Mouse (Mus musculus) midbrain, embryonic 10.5 days (tissue): ENCODE measurements around the gene Brwd3. TPM values are rescaled to one million over a fixed set of nuclear protein-coding genes. Genes with fewer than 3 reads are reported as not detected.

Source experiments
- DNase-seq: peaks from one replicate; pipeline ENCODE4 v3.0.0-alpha.2; 2017; ENCODE audit warnings: low spot score
- H3K27ac ChIP-seq: fragments of 300-500 bp; sonication (generic); replicated peaks from 2 replicates; pipeline ENCODE4 v1.5.1; 2016; ENCODE audit warnings: mild to moderate bottlenecking
- H3K27me3 ChIP-seq: fragments of 300-500 bp; sonication (generic); 2 replicates; pipeline ENCODE4 v1.6.1; 2016; ENCODE audit warnings: low read depth, mild to moderate bottlenecking; ENCODE audit not compliant: poor library complexity, severe bottlenecking
- H3K36me3 ChIP-seq: fragments of 300-500 bp; sonication (generic); 2 replicates; pipeline ENCODE4 v1.6.1; 2016; ENCODE audit warnings: mild to moderate bottlenecking, moderate library complexity
- H3K4me1 ChIP-seq: fragments of 300-500 bp; sonication (generic); 2 replicates; pipeline ENCODE4 v1.6.1; 2016
- H3K4me3 ChIP-seq: fragments of 300-500 bp; sonication (generic); 2 replicates; pipeline ENCODE4 v1.5.1; 2016; ENCODE audit warnings: mild to moderate bottlenecking, moderate library complexity
- H3K9me3 ChIP-seq: fragments of 300-500 bp; sonication (generic); replicated peaks from 2 replicates; pipeline ENCODE4 v1.6.1; 2016; ENCODE audit warnings: mild to moderate bottlenecking
- WGBS: fragments of 180-500 bp; shearing (Covaris S2); methylation state at CpG from one replicate; pipeline ENCODE4 v1.1.7; 2016; 5-methylcytosine and 5-hydroxymethylcytosine counted together
- polyA plus RNA-seq: library from polyadenylated mRNA; unstranded; fragments of >200 nt; fragmentation: Nextera tagmentation; extraction: Ambion mirVana; gene quantifications from 2 replicates; pipeline ENCODE4 v1.2.1, GENCODE M21; 2016

The Brwd3 gene
- polyA plus RNA-seq: 2.8 and 3.4 TPM in 2 replicates

DNA sequence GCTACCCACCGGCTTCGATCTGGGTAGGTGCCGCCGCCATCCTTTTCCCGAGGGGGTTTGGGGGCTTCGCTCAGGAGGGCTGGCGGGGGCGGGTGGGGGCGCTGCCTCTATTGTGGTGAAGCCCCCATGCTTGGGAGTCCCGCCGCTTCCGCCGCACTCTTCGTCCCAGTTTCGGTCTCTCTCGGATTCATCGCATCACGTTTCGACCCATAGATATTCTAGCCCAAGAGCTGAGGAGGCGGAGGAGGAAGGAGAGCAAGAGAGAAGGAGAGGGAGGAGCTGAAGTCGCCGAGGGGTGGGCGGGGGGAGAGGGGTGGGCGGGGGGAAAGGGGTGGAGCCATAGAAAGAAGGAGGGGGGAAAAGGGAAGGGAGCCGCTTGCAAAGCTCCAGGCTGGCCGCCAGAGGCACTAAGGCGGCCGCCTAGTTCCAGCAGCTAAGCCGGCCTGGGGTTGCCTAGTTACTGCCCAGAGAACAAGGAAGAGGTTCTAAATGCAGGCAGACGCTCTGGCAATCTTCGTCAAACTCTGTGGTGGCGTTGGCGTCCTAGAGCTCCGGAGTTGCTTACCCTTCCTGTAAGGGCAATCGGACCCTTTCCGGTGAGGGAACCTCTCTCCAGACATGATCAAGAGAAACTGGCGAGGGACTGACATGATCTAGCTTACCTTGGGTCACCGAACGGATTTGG, at the start of gene Brwd3:
TSS of gene Brwd3 (minus strand) at position 283 of the 685 bp plus-strand sequence.
- H3K4me3 ChIP-seq: peak within 1 kb of the TSS; percentile 65
- H3K4me1 ChIP-seq: no peaks in the 10 kb centered on the region
- H3K9me3 ChIP-seq: no peaks in the 10 kb centered on the region
- H3K36me3 ChIP-seq: no peaks in the 10 kb centered on the region
- no peaks in the 10 kb centered on the region for H3K27me3 ChIP-seq
- 18% methylated on average over 35 of the region's 39 CpGs for WGBS
- H3K27ac ChIP-seq: peak within 1 kb of the TSS; percentile 90
- DNase-seq: peak; percentile 83

DNA sequence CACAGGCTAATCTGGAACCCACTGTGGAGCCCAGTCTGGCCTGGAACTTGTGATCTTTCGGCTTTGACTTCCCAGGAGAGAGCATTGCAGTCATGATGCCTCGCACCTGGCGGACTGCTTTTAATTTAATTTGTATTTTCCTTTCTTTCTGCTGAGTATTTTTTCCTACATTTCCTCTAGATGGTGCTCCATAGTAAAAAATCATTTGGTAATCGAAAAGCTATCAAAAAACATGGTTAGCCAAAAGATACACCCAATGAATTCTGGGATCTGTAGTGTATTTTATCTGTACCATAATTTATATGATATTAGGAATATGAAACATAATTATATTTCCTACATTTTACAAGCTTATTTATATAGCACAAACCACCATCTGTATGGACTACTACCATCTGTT, 28.5 kb upstream of the Brwd3 start:
- no peaks in the 10 kb centered on the region for H3K36me3 ChIP-seq

DNA sequence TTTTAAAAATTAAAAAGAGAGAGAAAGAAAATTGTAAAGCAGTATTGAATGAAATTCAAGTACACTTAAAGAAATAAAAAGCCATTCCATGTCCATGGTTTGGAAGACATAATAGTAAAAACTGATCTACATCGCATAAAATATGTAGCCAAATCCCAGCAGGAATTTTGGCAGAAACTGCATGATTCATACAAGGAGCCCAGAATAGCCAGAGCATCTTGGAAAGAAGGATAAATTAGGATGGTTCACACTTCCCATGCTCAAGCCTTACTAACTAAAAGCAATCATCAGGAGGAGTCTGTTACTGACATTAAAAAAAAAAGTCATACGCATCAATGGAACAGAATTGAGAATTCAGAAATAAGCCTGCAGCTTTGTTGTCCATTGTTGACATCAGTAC, 8.5 kb upstream of the Brwd3 start:
- no peaks in the 10 kb centered on the region for H3K4me1 ChIP-seq
- no peak overlapping the region for H3K4me3 ChIP-seq
- H3K36me3 ChIP-seq: no peaks in the 10 kb centered on the region
- no peak overlapping the region for H3K27ac ChIP-seq
- WGBS: 92% methylated on average over 2 of the region's 2 CpGs
- H3K27me3 ChIP-seq: no peaks in the 10 kb centered on the region
- H3K9me3 ChIP-seq: no peaks in the 10 kb centered on the region
- no peak for DNase-seq

More for the DNA sequence above, 28.5 kb upstream of the Brwd3 start:
- Histone ChIP-seq H3K27ac (no peak overlapping the region), H3K9me3 (no peaks in the 10 kb centered on the region), H3K4me1 (no peaks in the 10 kb centered on the region), H3K27me3 (no peaks in the 10 kb centered on the region), H3K4me3 (no peak overlapping the region)
- DNase-seq: no peak
- 82% methylated on average over 4 of the region's 4 CpGs for WGBS

DNA sequence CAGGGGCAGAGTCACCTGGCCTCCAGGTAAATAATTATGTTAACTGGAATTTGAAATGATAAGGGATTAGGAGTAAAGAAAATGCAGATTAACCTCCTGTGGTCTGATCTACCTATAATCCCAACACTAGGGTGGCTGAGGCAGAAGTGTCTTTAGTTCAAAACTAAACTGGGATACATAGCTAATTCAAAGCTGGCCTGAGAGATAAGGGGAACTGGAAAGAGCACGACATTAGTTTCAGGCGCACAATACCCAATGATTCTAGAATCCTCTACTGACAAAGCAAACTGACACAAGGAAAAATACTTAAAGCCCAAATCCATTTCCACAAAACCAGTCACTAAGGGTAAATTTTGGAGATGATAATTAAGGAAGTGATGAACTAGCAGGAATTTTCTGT, 2.2 kb upstream of the Brwd3 start:
- WGBS: 93% methylated on average over 2 of the region's 2 CpGs
- H3K27me3 ChIP-seq: no peaks in the 10 kb centered on the region

DNA sequence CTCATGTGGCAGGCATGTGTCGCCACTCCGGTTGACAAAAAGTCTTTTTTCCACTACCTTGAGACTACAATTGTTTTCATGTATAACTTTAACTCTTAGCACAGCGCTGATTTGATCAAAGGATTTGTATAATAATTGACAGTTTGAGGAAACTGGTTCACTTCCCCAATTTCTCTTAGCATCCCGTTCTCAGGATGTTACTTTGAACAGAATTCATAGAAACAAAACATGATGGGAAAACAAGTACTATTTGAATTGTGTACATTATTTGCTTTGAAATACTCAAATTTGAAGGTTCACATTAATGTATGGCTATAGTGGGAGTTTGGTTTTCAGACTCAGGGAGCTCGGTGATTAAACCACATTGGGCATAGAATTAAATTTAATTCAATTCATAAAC, 1.1 kb upstream of the Brwd3 start:
- Histone ChIP-seq H3K27me3 (no peaks in the 10 kb centered on the region), H3K27ac (no peak overlapping the region), H3K4me1 (no peaks in the 10 kb centered on the region), H3K4me3 (peak overlapping the region; percentile 65), H3K36me3 (no peaks in the 10 kb centered on the region), H3K9me3 (no peaks in the 10 kb centered on the region)
- 79% methylated on average over 5 of the region's 5 CpGs for WGBS
- DNase-seq: no peak

More for the DNA sequence above, 2.2 kb upstream of the Brwd3 start:
- H3K36me3 ChIP-seq: no peaks in the 10 kb centered on the region
- H3K9me3 ChIP-seq: no peaks in the 10 kb centered on the region
- no peak overlapping the region for H3K27ac ChIP-seq
- no peak for DNase-seq
- no peak overlapping the region for H3K4me3 ChIP-seq
- H3K4me1 ChIP-seq: no peaks in the 10 kb centered on the region

DNA sequence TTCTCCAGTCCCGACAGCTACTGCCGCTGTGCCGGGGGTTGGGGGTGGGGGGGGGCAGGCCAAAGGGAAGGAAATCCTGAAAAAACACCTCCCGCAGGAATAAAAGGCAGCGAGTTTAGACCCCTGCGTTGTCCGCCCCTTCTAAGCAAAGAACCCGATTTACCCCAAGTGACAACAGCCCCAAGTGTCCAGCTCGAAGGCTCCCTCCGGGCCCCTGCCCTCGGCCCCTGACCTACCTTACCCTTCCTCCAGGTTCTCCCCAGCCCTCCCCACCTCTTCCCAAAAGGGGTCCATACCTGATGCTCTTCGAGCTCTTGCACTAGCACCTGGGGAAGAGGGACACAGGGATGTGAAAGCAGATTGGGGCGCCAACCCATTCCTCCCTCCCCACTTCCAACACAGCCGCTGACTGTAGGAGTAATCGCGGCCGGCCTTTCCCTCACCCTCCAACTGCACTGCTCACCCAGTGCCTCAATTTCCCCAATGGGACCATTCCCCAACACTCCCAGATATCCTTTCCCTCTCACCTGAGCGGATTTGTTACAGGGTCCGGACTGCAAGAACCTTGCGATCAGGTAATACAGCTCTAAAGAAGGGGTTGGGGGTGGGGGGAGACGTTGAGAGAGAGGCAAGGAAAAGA, 671 bp downstream of the Brwd3 start:
- H3K4me1 ChIP-seq: no peaks in the 10 kb centered on the region
- 29% methylated on average over 21 of the region's 21 CpGs for WGBS
- H3K27me3 ChIP-seq: no peaks in the 10 kb centered on the region
- peak; percentile 31 for DNase-seq
- H3K36me3 ChIP-seq: no peaks in the 10 kb centered on the region
- H3K27ac ChIP-seq: peak overlapping the region; percentile 90
- no peaks in the 10 kb centered on the region for H3K9me3 ChIP-seq
- peak overlapping the region; percentile 65 for H3K4me3 ChIP-seq

DNA sequence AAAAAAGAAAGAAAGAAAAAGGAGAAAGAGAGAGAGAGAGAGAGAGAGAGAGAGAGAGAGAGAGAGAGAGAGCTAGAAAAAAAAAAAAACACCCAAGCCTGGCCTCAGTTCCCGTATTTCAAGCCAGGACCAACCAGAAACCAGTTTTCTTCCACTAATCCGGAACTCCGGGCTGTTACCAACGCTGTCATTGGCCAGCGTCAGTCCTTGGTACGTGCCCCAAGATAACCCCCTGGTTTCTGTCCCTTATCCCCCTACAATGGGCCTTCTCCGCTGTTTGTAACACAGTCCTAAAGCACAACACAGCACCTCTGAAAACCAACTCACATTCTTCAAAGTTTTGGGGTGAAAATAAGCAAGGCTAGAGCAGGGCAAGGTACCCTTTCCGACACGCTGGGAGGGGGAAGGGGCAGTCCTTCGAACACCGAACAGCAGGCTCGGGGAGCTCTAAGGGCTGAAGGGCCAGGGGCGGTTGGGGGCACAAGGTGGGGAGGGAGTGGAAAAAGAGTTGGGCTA, 1.4 kb downstream of the Brwd3 start:
- Histone ChIP-seq H3K36me3 (no peaks in the 10 kb centered on the region), H3K9me3 (no peaks in the 10 kb centered on the region), H3K4me3 (peak overlapping the region; percentile 65), H3K4me1 (no peaks in the 10 kb centered on the region), H3K27me3 (no peaks in the 10 kb centered on the region), H3K27ac (peak overlapping the region; percentile 90)
- DNase-seq: peak; percentile 77
- 20% methylated on average over 13 of the region's 13 CpGs for WGBS

DNA sequence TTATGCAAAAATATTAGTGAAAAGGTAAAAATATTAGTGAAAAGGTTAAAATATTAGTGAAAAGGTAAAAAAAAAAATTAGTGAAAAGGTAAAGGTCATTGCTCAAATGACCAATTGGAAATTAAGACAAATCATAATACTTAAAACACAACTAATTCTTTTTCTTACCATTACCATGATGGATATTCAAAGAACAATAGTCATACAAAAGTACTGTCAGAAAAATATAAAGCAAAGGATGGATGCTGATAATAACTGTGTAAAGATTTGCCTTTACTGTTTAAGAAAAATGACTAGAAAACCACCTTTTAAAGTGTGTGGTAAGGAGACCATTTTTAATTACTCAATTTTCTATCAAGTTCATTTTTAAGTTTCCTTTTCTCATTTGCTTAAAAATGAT, 2.9 kb downstream of the Brwd3 start:
- Histone ChIP-seq H3K4me3 (no peak overlapping the region), H3K9me3 (no peaks in the 10 kb centered on the region), H3K27ac (no peak overlapping the region)

DNA sequence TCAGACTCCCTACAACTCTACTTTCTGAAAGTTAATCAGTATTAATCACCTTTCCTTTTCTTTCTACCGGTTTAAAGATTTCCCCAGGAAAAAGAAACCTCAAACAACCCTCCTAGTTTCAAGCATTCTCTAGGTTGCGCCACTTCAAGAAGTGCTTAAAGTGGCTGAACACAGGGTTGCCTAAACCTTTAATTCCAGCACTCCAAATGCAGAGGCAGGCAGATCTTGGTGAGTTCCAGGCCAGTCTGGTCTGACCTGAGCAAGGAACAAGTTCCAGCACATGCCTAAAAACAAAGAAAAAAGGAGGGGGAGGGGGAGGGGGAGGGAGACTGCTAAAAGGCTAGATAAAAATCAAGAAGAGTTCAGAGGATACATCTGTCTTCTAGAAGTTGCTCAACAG, 6.1 kb downstream of the Brwd3 start:
- H3K27ac ChIP-seq: no peak overlapping the region
- no peaks in the 10 kb centered on the region for H3K9me3 ChIP-seq
- 64% methylated on average over 2 of the region's 2 CpGs for WGBS
- H3K4me3 ChIP-seq: no peak overlapping the region
- H3K36me3 ChIP-seq: peaks cover 7% of the 10 kb centered on the region; the same call in 1 of the 2 replicates
- no peak for DNase-seq
- no peaks in the 10 kb centered on the region for H3K27me3 ChIP-seq
- H3K4me1 ChIP-seq: no peaks in the 10 kb centered on the region

More for the DNA sequence above, 2.9 kb downstream of the Brwd3 start:
- no peaks in the 10 kb centered on the region for H3K36me3 ChIP-seq
- H3K27me3 ChIP-seq: no peaks in the 10 kb centered on the region
- DNase-seq: no peak
- H3K4me1 ChIP-seq: no peaks in the 10 kb centered on the region

DNA sequence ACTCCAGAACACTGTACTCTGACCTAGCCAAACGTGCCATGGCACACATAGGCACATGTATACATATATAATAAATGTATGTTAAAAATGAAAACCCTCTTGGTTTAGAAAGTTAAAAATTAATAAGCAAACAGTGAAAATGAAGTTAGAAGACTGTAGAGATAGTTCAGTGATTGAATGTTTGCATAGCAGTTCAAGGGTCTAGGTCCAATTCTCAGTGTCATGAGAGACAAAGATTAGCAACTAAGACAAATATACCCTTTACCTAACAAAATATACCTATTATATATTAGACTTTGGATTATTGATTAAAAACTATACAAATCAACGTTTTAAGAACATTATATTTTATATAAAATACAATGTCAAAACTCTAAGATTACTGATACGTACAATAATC, 36.9 kb downstream of the Brwd3 start:
- H3K36me3 ChIP-seq: no peaks in the 10 kb centered on the region
- no peaks in the 10 kb centered on the region for H3K27me3 ChIP-seq
- H3K4me3 ChIP-seq: no peak overlapping the region
- 79% methylated on average over 3 of the region's 3 CpGs for WGBS
- H3K27ac ChIP-seq: no peak overlapping the region
- H3K9me3 ChIP-seq: no peaks in the 10 kb centered on the region
- no peak for DNase-seq
- no peaks in the 10 kb centered on the region for H3K4me1 ChIP-seq

DNA sequence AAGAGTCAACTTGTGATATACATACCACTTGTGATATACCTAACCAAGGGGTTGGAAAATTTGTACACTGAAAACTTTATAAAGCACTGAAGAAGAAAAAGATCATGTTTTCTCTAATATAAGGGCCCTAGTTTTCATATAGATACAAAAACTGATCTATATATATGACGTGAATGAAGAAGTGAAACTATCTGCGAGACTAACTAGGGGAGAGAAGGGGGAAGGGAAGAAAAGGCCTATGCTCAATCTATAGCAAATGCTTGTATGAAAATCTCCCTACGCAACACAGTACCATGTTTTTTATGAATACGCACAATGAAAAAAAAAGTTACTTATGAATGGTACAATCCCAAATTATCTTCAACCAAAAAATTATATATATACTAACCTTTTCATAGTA, 50.4 kb downstream of the Brwd3 start:
- H3K4me1 ChIP-seq: no peaks in the 10 kb centered on the region
- H3K9me3 ChIP-seq: no peaks in the 10 kb centered on the region
- no peak for DNase-seq
- no peaks in the 10 kb centered on the region for H3K27me3 ChIP-seq
- WGBS: 95% methylated on average over 4 of the region's 4 CpGs
- no peaks in the 10 kb centered on the region for H3K36me3 ChIP-seq
- no peak overlapping the region for H3K4me3 ChIP-seq
- no peak overlapping the region for H3K27ac ChIP-seq

DNA sequence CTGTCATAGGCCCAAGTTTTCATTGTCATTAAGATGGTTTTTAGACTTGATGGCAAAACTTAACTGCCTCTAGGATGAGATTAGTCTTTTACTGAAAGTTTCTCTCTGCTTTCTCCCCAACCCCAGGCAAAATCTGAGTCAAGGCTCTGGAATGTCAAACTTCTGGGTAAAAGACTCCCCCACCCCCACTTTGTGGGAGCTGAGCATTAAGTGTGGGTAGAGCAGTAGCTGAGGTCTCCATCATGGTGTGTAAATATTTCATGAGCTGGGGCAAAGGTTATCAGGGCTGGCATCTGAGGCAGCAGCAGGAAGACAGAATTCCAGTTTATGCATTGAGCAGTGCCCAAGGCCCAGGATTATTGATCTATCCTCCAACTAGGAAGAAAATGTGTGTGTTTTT, 102.4 kb downstream of the Brwd3 start:
- no peaks in the 10 kb centered on the region for H3K9me3 ChIP-seq

DNA sequence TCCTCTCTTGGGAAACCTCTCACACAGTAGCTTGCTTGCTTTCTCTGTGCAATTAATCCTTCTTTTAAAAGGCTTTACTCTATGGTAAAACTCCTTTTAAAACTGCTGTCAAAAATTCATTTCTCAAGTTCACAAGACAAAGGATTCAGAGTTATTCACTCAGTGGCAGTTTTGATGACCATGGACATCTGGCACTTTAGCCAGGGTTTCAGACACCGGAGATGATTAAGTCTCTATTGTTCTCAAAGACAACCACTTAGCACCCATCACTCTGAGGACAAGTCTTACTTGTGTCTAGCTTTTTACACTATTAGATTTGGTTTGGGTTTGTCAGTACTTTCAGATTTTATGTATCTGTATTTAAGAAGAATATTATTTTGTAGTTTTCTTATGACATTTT, 104.6 kb downstream of the Brwd3 start:
- no peaks in the 10 kb centered on the region for H3K36me3 ChIP-seq
- H3K27me3 ChIP-seq: no peaks in the 10 kb centered on the region
- no peak overlapping the region for H3K27ac ChIP-seq
- no peak for DNase-seq
- WGBS: 62% methylated on average over 1 of the region's 1 CpGs
- H3K4me3 ChIP-seq: no peak overlapping the region
- H3K4me1 ChIP-seq: peaks cover 4% of the 10 kb centered on the region; the same call in 1 of the 2 replicates
- H3K9me3 ChIP-seq: no peaks in the 10 kb centered on the region

More for the DNA sequence above, 102.4 kb downstream of the Brwd3 start:
- no peaks in the 10 kb centered on the region for H3K36me3 ChIP-seq
- H3K4me3 ChIP-seq: no peak overlapping the region
- peaks cover 4% of the 10 kb centered on the region; the same call in 1 of the 2 replicates for H3K4me1 ChIP-seq
- H3K27me3 ChIP-seq: no peaks in the 10 kb centered on the region
- H3K27ac ChIP-seq: no peak overlapping the region
- no peak for DNase-seq
